Mouse (Mus musculus) heart, postnatal 10 days (tissue): Measurements from ENCODE around the gene Olfr616. TPM values are rescaled to one million over a fixed set of nuclear protein-coding genes. Genes with fewer than 3 reads are reported as not detected.
"Not testable (repeated sequence)": the region's sequence is repeated elsewhere in the genome, so short reads cannot be mapped to it uniquely, and the experiment has no call there.

Source experiments
- DNase-seq, 2 experiments: peaks; one replicate each; pipeline ENCODE4 v3.0.0; 2021
- intact Hi-C: fragments of 180-260 bp; cut with DNase I; formaldehyde crosslinking; loops from one replicate; pipeline ENCODE4 v1.15.1; 2025
- microRNA-seq, 2 experiments: library from miRNA; unstranded; fragments of <30 nt; microRNA quantifications; one replicate each; pipeline ENCODE4 v1.2.0; 2022
- total RNA-seq, 2 experiments: library from RNA; stranded (reverse); gene quantifications; 2 replicates each; pipeline ENCODE4 v1.2.3; 2021

Gene Olfr616
- total RNA-seq, result not detected

- intact Hi-C loops, result loop anchor here (10.0 kb wide), 1 partner anchor 74 kb away; the partner anchor contains the start of gene Olfr609
- DNase-seq, result no peak
Observed at GRCm38 (mm10) chr7:103569043-103569442, at the start of gene Olfr616. Gene Olfr616 (minus strand): TSS chr7:103569143.

GRCm38 (mm10) chr7:103612434-103612833 is 43.5 kb upstream of the Olfr616 start, which contains the start of gene Olfr620:
Gene Olfr620 (minus strand): TSS chr7:103612534.
- intact Hi-C loops, result no loop called here
- DNase-seq, result no peak

DNA sequence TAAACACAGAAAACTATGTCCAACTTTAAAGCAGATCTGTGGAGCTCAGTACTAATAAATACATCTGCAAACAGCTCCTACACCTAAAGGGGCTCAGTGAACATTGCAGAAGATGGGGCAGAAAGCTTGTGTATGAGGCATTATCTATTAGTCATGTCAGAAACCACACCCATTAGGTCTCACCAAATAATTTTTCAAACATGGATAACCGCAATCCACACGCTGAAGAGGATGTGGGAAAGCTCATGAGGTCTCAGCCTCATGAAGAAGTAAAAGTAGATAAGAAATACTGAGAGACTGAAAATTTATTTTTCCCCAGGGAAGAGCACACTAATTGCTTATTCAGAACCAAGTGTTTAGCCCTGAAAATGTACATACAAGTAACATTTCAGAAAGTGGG is 38.5 kb upstream of the Olfr616 start:
- intact Hi-C loops, result no loop called here
- no peak for DNase-seq

DNA sequence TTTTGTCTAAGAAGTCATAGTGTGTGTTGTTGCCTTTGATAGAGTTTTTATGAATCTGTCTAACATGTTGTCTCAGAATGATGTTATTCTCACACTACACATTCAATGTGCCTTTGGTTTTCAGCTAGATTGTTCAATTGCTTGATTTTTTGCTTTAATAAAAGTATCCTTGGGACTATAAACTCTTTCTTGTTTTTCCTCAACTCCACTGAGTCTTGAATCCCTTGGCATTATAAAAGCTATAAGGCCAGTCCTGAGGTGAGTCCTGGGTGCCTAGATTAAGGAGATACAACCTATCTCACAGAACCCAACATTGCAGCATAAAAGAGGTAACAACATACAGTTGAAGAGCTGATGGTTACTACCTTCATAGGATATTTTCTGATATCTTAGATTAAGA is 31.3 kb upstream of the Olfr616 start, which contains the start of gene Olfr619:
TSS of gene Olfr619 (plus strand) at position 301 of the 400 bp plus-strand sequence.
- no peak for DNase-seq
- intact Hi-C loops, result no loop called here

DNA sequence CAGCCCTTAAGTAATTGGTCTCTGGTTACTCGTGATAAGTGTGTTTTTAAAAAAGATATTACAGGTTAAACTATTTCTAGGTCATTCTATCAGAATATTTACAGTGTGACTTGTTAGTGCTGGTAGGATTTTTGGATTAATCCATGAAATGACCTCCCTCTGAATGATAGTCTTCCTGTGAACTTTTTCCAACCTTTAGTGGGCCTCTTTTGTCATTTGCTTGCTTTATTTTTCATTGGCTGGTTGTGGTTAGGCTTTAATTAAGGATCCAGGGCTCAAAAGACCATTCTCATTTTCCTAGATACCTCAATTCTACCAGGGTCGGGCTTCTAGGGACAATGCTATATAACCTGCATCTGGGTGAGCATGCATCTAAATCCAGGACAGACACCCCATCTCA is 20.9 kb upstream of the Olfr616 start, which contains the start of gene Olfr618:
TSS of gene Olfr618 (plus strand) at position 301 of the 400 bp plus-strand sequence.
- DNase-seq, result no peak
- intact Hi-C loops, result no loop called here

GRCm38 (mm10) chr7:103572761-103573160 is 3.8 kb upstream of the Olfr616 start, which contains the start of gene Olfr617:
Gene Olfr617 (plus strand): TSS chr7:103573061.
- intact Hi-C loops, result no loop called here

GRCm38 (mm10) chr7:103555779-103556178 is 13.2 kb downstream of the Olfr616 start, which contains the start of gene Olfr615:
Gene Olfr615 (plus strand): TSS chr7:103556079.
- DNase-seq, result no peak
- intact Hi-C loops, result no loop called here

More at GRCm38 (mm10) chr7:103572761-103573160, 3.8 kb upstream of the Olfr616 start, which contains the start of gene Olfr617:
- no peak for DNase-seq

DNA sequence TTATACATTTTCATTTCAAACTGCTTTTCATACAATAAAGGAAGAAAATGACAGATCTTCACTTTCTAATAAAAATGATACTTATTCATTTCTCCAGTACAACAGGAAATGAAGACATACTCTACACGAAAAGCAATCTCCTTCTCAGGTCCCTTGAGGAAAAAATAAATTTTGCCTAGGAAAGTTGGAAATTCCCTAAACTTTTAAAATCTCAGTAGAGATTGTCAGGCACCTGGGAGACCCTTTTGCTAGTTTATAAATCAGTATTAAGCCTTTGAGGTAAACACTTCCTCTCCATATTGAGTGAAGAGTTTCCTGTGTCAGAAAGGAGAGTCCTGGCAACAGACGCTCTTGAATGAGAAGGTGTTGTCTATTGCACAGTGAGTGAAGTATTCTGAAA is 21.2 kb downstream of the Olfr616 start, which contains the start of gene Olfr613:
TSS of gene Olfr613 (plus strand) at position 301 of the 400 bp plus-strand sequence.
- no peak for DNase-seq
- intact Hi-C loops, result no loop called here

GRCm38 (mm10) chr7:103542617-103543016 is 26.3 kb downstream of the Olfr616 start, which contains the start of gene Olfr612:
Gene Olfr612 (minus strand): TSS chr7:103542717.
- not testable (repeated sequence) for DNase-seq

GRCm38 (mm10) chr7:103520746-103521145 is 48.2 kb downstream of the Olfr616 start, which contains the start of gene Olfr611:
Gene Olfr611 (minus strand): TSS chr7:103520846.
- intact Hi-C loops, DNase-seq: not testable (repeated sequence)

More at GRCm38 (mm10) chr7:103542617-103543016, 26.3 kb downstream of the Olfr616 start, which contains the start of gene Olfr612:
- intact Hi-C loops, result not testable (repeated sequence)

Small RNA genes within 50 kb of the gene (microRNA-seq; reads per million reads assigned to microRNA genes)
- gene Gm26506, result 0 reads per million in 2 experiments

Other genes with a start within 250 kb of the Olfr616 start
- gene Olfr598, start 245.6 kb downstream of the Olfr616 start, total RNA-seq, result not detected
- not detected for gene Olfr599, start 233.2 kb downstream of the Olfr616 start, total RNA-seq
- not detected for gene Olfr600, start 219.5 kb downstream of the Olfr616 start, total RNA-seq
- not detected for gene Olfr601, start 206.5 kb downstream of the Olfr616 start, total RNA-seq
- gene Olfr603, start 183.0 kb downstream of the Olfr616 start, total RNA-seq, result not detected
- not detected for gene Usp17lc, start 154.1 kb downstream of the Olfr616 start, total RNA-seq
- gene Olfr605, start 123.7 kb downstream of the Olfr616 start, total RNA-seq, result not detected
- gene Olfr606, start 120.1 kb downstream of the Olfr616 start, total RNA-seq, result not detected
- not detected for gene Olfr607, start 105.0 kb downstream of the Olfr616 start, total RNA-seq
- gene Olfr608, start 99.3 kb downstream of the Olfr616 start, total RNA-seq, result under 1 TPM; 0.17 to 0.62 TPM
- gene Olfr609, start 71.1 kb downstream of the Olfr616 start, total RNA-seq, result not detected
- not detected for gene Olfr610, start 57.0 kb downstream of the Olfr616 start, total RNA-seq
- not detected for gene Olfr611, start 48.3 kb downstream of the Olfr616 start, total RNA-seq
- not detected for gene Olfr612, start 26.4 kb downstream of the Olfr616 start, total RNA-seq
- gene Olfr613, start 21.1 kb downstream of the Olfr616 start, total RNA-seq, result not detected
- gene Olfr615, start 13.1 kb downstream of the Olfr616 start, total RNA-seq, result not detected
- not detected for gene Olfr617, start 3.9 kb upstream of the Olfr616 start, total RNA-seq
- not detected for gene Olfr618, start 21.0 kb upstream of the Olfr616 start, total RNA-seq
- not detected for gene Olfr619, start 31.4 kb upstream of the Olfr616 start, total RNA-seq
- gene Olfr620, start 43.4 kb upstream of the Olfr616 start, total RNA-seq, result not detected
- gene Olfr622, start 73.6 kb upstream of the Olfr616 start, total RNA-seq, result not detected
- not detected for gene Olfr623, start 94.6 kb upstream of the Olfr616 start, total RNA-seq
- gene Olfr624, start 102.0 kb upstream of the Olfr616 start, total RNA-seq, result not detected
- gene Olfr625-ps1, start 113.6 kb upstream of the Olfr616 start, total RNA-seq, result not detected
- gene Olfr243, start 145.5 kb upstream of the Olfr616 start, total RNA-seq, result not detected
- gene Olfr628, start 161.2 kb upstream of the Olfr616 start, total RNA-seq, result not detected
- gene Olfr629, start 175.8 kb upstream of the Olfr616 start, total RNA-seq, result not detected
- gene Olfr630, start 188.2 kb upstream of the Olfr616 start, total RNA-seq, result not detected
- gene Olfr69, start 202.5 kb upstream of the Olfr616 start, total RNA-seq, result not detected
- not detected for gene Olfr68, start 210.6 kb upstream of the Olfr616 start, total RNA-seq
- gene Olfr67, start 222.7 kb upstream of the Olfr616 start, total RNA-seq, result not detected
- 1,000 to 10,000 TPM in 1 of 2 experiments, 100 to 1,000 TPM in 1; 560 to 1,219 TPM for gene Hbb-bt, start 244.9 kb upstream of the Olfr616 start, total RNA-seq